8 mouse cellular contexts compared by ENCODE assay signal in genomic region chr10:128674469-128675008, GRCm38 (mm10). TPM values are rescaled to one million over a fixed set of nuclear protein-coding genes. Genes with fewer than 3 reads are reported as not detected.
DNase-seq lines count a peak whose midpoint lies in the region; ATAC-seq and TF ChIP-seq lines count a peak whose summit lies in the region.

No protein-coding gene starts in this region.

- H3K9ac ChIP-seq in ES-E14 (ENCODE audit: insufficient read depth, low read depth, low read length, poor library complexity, severe bottlenecking): no peak overlapping the region; the same call in 1 of the 2 replicates
- H3K9ac ChIP-seq in embryonic facial prominence, embryonic 13.5 days: peak overlapping the region; percentile 77
- peak overlapping the region; percentile 60 for H3K9ac ChIP-seq in hindbrain, embryonic 15.5 days

- H3K27ac ChIP-seq in ES-E14 (ENCODE audit: insufficient read depth, low read depth, low read length, poor library complexity, severe bottlenecking): no peak overlapping the region
- peak overlapping the region; percentile 34; the same call in 1 of the 2 replicates for H3K27ac ChIP-seq in embryonic facial prominence, embryonic 13.5 days
- H3K27ac ChIP-seq in hindbrain, embryonic 15.5 days (replicated peaks): peak overlapping the region; percentile 75
- 0 out of 2 replicates have a peak overlapping the region, but pooled peaks have one; percentile 49 for H3K27ac ChIP-seq in olfactory bulb, adult 2 months (ENCODE audit: insufficient read depth, low read depth, low read length)

- peak; percentile 24 for DNase-seq in adrenal gland, postnatal 10 days
- no peak for DNase-seq in adrenal gland, adult 8-10 months
- no peak for DNase-seq in ES-E14 (ENCODE audit: low read depth, low spot score)
- DNase-seq in lung, adult 2 months: no peak
- no peak for DNase-seq in testis, postnatal 14 days (ENCODE audit: low spot score)

- no peak for TF ChIP-seq POLR2A in lung, adult 2 months (IDR thresholded peaks at IDR 0.05; ENCODE audit: borderline replicate concordance, extremely low read depth, low read depth, low read length)
- TF ChIP-seq POLR2A in olfactory bulb, adult 2 months (IDR thresholded peaks at IDR 0.05; ENCODE audit: insufficient read depth, low read depth, low read length): no peak

- ATAC-seq in embryonic facial prominence, embryonic 13.5 days (ENCODE audit: insufficient number of reproducible peaks, insufficient read depth, low FRiP score, low TSS enrichment, low read depth): no peak
- no peak for ATAC-seq in hindbrain, embryonic 15.5 days (ENCODE audit: low FRiP score, low read depth)

- peaks cover 0 to 4% of the 10 kb centered on the region in 2 experiments; a peak in 1 of 4 replicates for H3K4me1 ChIP-seq in ES-E14 (ENCODE audit: control insufficient read depth in 2 of 2, insufficient read depth in 2 of 2, low read length in 2 of 2, poor library complexity in 1 of 2)
- H3K4me1 ChIP-seq in embryonic facial prominence, embryonic 13.5 days: peaks cover 13% of the 10 kb centered on the region
- H3K4me1 ChIP-seq in hindbrain, embryonic 15.5 days (replicated peaks): peaks cover 16% of the 10 kb centered on the region
- peaks cover 2% of the 10 kb centered on the region; the same call in 1 of the 2 replicates for H3K4me1 ChIP-seq in lung, adult 2 months (ENCODE audit: control insufficient read depth, insufficient read depth, low read length)
- H3K4me1 ChIP-seq in olfactory bulb, adult 2 months (ENCODE audit: control insufficient read depth, insufficient read depth, low read length): no peaks in the 10 kb centered on the region

- H3K9me3 ChIP-seq in ES-E14 (ENCODE audit: control insufficient read depth, insufficient read depth, low read depth, low read length): no peaks in the 10 kb centered on the region
- H3K9me3 ChIP-seq in embryonic facial prominence, embryonic 13.5 days: no peaks in the 10 kb centered on the region
- H3K9me3 ChIP-seq in hindbrain, embryonic 15.5 days: no peaks in the 10 kb centered on the region

- WGBS in embryonic facial prominence, embryonic 13.5 days: 4% methylated on average over 9 of the region's 9 CpGs
- WGBS in hindbrain, embryonic 15.5 days: 4% methylated on average over 9 of the region's 9 CpGs
- 2% methylated on average over 9 of the region's 9 CpGs for WGBS in lung, adult 2 months
- WGBS in olfactory bulb, adult 2 months: 2% methylated on average over 9 of the region's 9 CpGs

- in situ Hi-C loops in ES-E14 (cut with MboI; ENCODE audit: low sequenced_read_pairs in 2 of 2, unreplicated experiment in 2 of 2): loop anchor here in 1 of 2 experiments (10.0 kb wide), 1 partner anchor 60 kb away; no protein-coding TSS in a partner anchor

- peak overlapping the region; percentile 92 for H3K4me2 ChIP-seq in embryonic facial prominence, embryonic 13.5 days
- peak overlapping the region; percentile 92 for H3K4me2 ChIP-seq in hindbrain, embryonic 15.5 days

- H3K36me3 ChIP-seq in ES-E14 (ENCODE audit: control insufficient read depth, insufficient read depth, low read length, poor library complexity, severe bottlenecking): peaks cover 2% of the 10 kb centered on the region; the same call in 1 of the 2 replicates
- H3K36me3 ChIP-seq in embryonic facial prominence, embryonic 13.5 days: peaks cover 22% of the 10 kb centered on the region
- H3K36me3 ChIP-seq in hindbrain, embryonic 15.5 days: peaks cover 8% of the 10 kb centered on the region

- no peaks in the 10 kb centered on the region for H3K27me3 ChIP-seq in embryonic facial prominence, embryonic 13.5 days
- H3K27me3 ChIP-seq in hindbrain, embryonic 15.5 days: no peaks in the 10 kb centered on the region

- H3K4me3 ChIP-seq in ES-E14 (ENCODE audit: insufficient read depth in 1 of 2, low read depth in 1 of 2, low read length in 2 of 2, poor library complexity in 1 of 2, severe bottlenecking in 1 of 2): peak overlapping the region; percentile 73 to 84; a peak in 3 of 4 replicates
- H3K4me3 ChIP-seq in embryonic facial prominence, embryonic 13.5 days: peak overlapping the region; percentile 65
- peak overlapping the region; percentile 74 for H3K4me3 ChIP-seq in hindbrain, embryonic 15.5 days
- peak overlapping the region; percentile 63 for H3K4me3 ChIP-seq in lung, adult 2 months (replicated peaks; ENCODE audit: extremely low read depth, low read depth, low read length)
- H3K4me3 ChIP-seq in olfactory bulb, adult 2 months (ENCODE audit: insufficient read depth, low read depth, low read length): peak overlapping the region; percentile 70

- TF ChIP-seq CTCF in lung, adult 2 months (IDR thresholded peaks at IDR 0.05; ENCODE audit: insufficient read depth, low read length): peak; percentile 28; the same call in 1 of the 2 replicates
- no peak for TF ChIP-seq CTCF in olfactory bulb, adult 2 months (IDR thresholded peaks at IDR 0.05; ENCODE audit: insufficient read depth, low read depth, low read length)

TF ChIP-seq in ES-E14, 5 proteins besides CTCF, POLR2A, EP300 and RAD21:
- 0 out of 2 replicates have a peak, but pooled peaks have one; percentile 22 for TF ChIP-seq ZC3H11A (IDR thresholded peaks at IDR 0.05; ENCODE audit: borderline replicate concordance, low read depth, low read length)
- TF ChIP-seq MAFK (IDR thresholded peaks at IDR 0.05; ENCODE audit: insufficient read depth, low read depth, low read length): no peak

RNA-seq across cellular contexts. Expression of gene Suox, which starts 0.7 kb away (rescaled TPM):
- total RNA-seq in adrenal gland, postnatal 10 days (2021): 10 to 100 TPM; 19.8 to 24.2 TPM
- 10 to 100 TPM; 28.7 to 35.1 (median 31.4) TPM for total RNA-seq in adrenal gland, adult 8-10 months (2022)
- total RNA-seq in ES-E14 (2012; rRNA removed): 7.0 and 7.4 TPM in 2 replicates
- 18.9 and 21.8 TPM in 2 replicates for polyA plus RNA-seq in embryonic facial prominence, embryonic 13.5 days (2015; fragmentation: Nextera tagmentation; extraction: Ambion mirVana)
- polyA plus RNA-seq in hindbrain, embryonic 15.5 days (2015; fragmentation: Nextera tagmentation; extraction: Ambion mirVana): 14.5 TPM in 2 replicates
- 8.9 and 15.3 TPM in 2 replicates for polyA plus RNA-seq in lung, adult 2 months (2012; rRNA removed)
- not detected in 2 replicates for polyA plus RNA-seq in olfactory bulb, adult 2 months (2012; ENCODE audit: insufficient read depth, insufficient read length, low replicate concordance, missing spikeins)

RNA-seq across cellular contexts. Expression of gene Rab5b, which starts 21.5 kb away (rescaled TPM):
- total RNA-seq in adrenal gland, postnatal 10 days (2021): 10 to 100 TPM; 91.4 to 96.1 TPM
- 100 to 1,000 TPM; 126 to 149 (median 145) TPM for total RNA-seq in adrenal gland, adult 8-10 months (2022)
- total RNA-seq in ES-E14 (2012; rRNA removed): 23.2 and 32.8 TPM in 2 replicates
- 82.6 and 84.1 TPM in 2 replicates for polyA plus RNA-seq in embryonic facial prominence, embryonic 13.5 days (2015; fragmentation: Nextera tagmentation; extraction: Ambion mirVana)
- 113 and 121 TPM in 2 replicates for polyA plus RNA-seq in hindbrain, embryonic 15.5 days (2015; fragmentation: Nextera tagmentation; extraction: Ambion mirVana)
- polyA plus RNA-seq in lung, adult 2 months (2012; rRNA removed): 80.0 and 109 TPM in 2 replicates
- not detected in 2 replicates for polyA plus RNA-seq in olfactory bulb, adult 2 months (2012; ENCODE audit: insufficient read depth, insufficient read length, low replicate concordance, missing spikeins)

RNA-seq across cellular contexts. Expression of gene Ikzf4, which starts 28.7 kb away (rescaled TPM):
- total RNA-seq in adrenal gland, postnatal 10 days (2021): 1 to 10 TPM in 1 of 2 experiments, under 1 TPM in 1; 0.87 to 2.2 TPM
- total RNA-seq in adrenal gland, adult 8-10 months (2022): 10 to 100 TPM in 1 of 4 experiments, 1 to 10 TPM in 3; 1.6 to 10.8 (median 3.7) TPM
- total RNA-seq in ES-E14 (2012; rRNA removed): 1.4 and 1.9 TPM in 2 replicates
- 5.3 and 5.5 TPM in 2 replicates for polyA plus RNA-seq in embryonic facial prominence, embryonic 13.5 days (2015; fragmentation: Nextera tagmentation; extraction: Ambion mirVana)
- polyA plus RNA-seq in hindbrain, embryonic 15.5 days (2015; fragmentation: Nextera tagmentation; extraction: Ambion mirVana): 15.1 and 18.3 TPM in 2 replicates
- polyA plus RNA-seq in lung, adult 2 months (2012; rRNA removed): 2.7 and 4.4 TPM in 2 replicates
- polyA plus RNA-seq in olfactory bulb, adult 2 months (2012; ENCODE audit: insufficient read depth, insufficient read length, low replicate concordance, missing spikeins): not detected in 2 replicates

RNA-seq across cellular contexts. Expression of gene Pmel, which starts 29.5 kb away (rescaled TPM):
- 1 to 10 TPM; 2.1 to 2.7 TPM for total RNA-seq in adrenal gland, postnatal 10 days (2021)
- total RNA-seq in adrenal gland, adult 8-10 months (2022): 1 to 10 TPM; 1.1 to 1.7 (median 1.3) TPM
- total RNA-seq in ES-E14 (2012; rRNA removed): 11.4 and 44.2 TPM in 2 replicates
- polyA plus RNA-seq in embryonic facial prominence, embryonic 13.5 days (2015; fragmentation: Nextera tagmentation; extraction: Ambion mirVana): 8.2 and 8.3 TPM in 2 replicates
- 0.62 and 1.1 TPM in 2 replicates for polyA plus RNA-seq in hindbrain, embryonic 15.5 days (2015; fragmentation: Nextera tagmentation; extraction: Ambion mirVana)
- polyA plus RNA-seq in lung, adult 2 months (2012; rRNA removed): 0.36 and 0.51 TPM in 2 replicates
- polyA plus RNA-seq in olfactory bulb, adult 2 months (2012; ENCODE audit: insufficient read depth, insufficient read length, low replicate concordance, missing spikeins): not detected in 2 replicates

RNA-seq across cellular contexts. Expression of gene Cdk2, which starts 30.3 kb away (rescaled TPM):
- total RNA-seq in adrenal gland, postnatal 10 days (2021): 10 to 100 TPM; 33.2 to 38.6 TPM
- 10 to 100 TPM; 13.4 to 26.6 (median 19.3) TPM for total RNA-seq in adrenal gland, adult 8-10 months (2022)
- total RNA-seq in ES-E14 (2012; rRNA removed): 40.7 and 43.5 TPM in 2 replicates
- 120 and 127 TPM in 2 replicates for polyA plus RNA-seq in embryonic facial prominence, embryonic 13.5 days (2015; fragmentation: Nextera tagmentation; extraction: Ambion mirVana)
- polyA plus RNA-seq in hindbrain, embryonic 15.5 days (2015; fragmentation: Nextera tagmentation; extraction: Ambion mirVana): 22.4 and 23.5 TPM in 2 replicates
- polyA plus RNA-seq in lung, adult 2 months (2012; rRNA removed): 11.4 and 17.3 TPM in 2 replicates
- polyA plus RNA-seq in olfactory bulb, adult 2 months (2012; ENCODE audit: insufficient read depth, insufficient read length, low replicate concordance, missing spikeins): not detected in 2 replicates
